Mouse (Mus musculus) ES-CJ7 (cell line): ENCODE data around the gene Zfand2b.

Experiments used
- DNase-seq: peaks from one replicate; pipeline ENCODE4 v3.0.0; 2011; ENCODE audit warnings: low read depth, low spot score

Gene Zfand2b

GRCm38 (mm10) chr1:75168472-75169464 is at the start of gene Zfand2b:
Gene Zfand2b, plus strand, starts transcription at chr1:75168646.
- DNase-seq: peak; percentile 99

GRCm38 (mm10) chr1:75122211-75122610 is 46.2 kb upstream of the Zfand2b start:
- DNase-seq: peak; percentile 33

GRCm38 (mm10) chr1:75124346-75125321 is 43.8 kb upstream of the Zfand2b start, which contains the start of gene Nhej1:
Gene Nhej1, minus strand, starts transcription at chr1:75125200.
- peak; percentile 98 for DNase-seq

GRCm38 (mm10) chr1:75125418-75125817 is 43.0 kb upstream of the Zfand2b start:
- DNase-seq: no peak

- no peak for DNase-seq
Observed at GRCm38 (mm10) chr1:75128641-75129040, 39.8 kb upstream of the Zfand2b start.

- DNase-seq: no peak
Observed at GRCm38 (mm10) chr1:75133421-75134207, 34.8 kb upstream of the Zfand2b start, which contains the start of gene Slc23a3. Gene Slc23a3, minus strand, starts transcription at chr1:75133890.

GRCm38 (mm10) chr1:75136293-75136692 is 32.2 kb upstream of the Zfand2b start:
- DNase-seq: no peak

- no peak for DNase-seq
Observed at GRCm38 (mm10) chr1:75136730-75137129, 31.7 kb upstream of the Zfand2b start.

GRCm38 (mm10) chr1:75138448-75138847 is 30.0 kb upstream of the Zfand2b start:
- DNase-seq: no peak

- DNase-seq: no peak
Observed at GRCm38 (mm10) chr1:75140601-75141190, 27.8 kb upstream of the Zfand2b start.

- DNase-seq: peak; percentile 44
Observed at GRCm38 (mm10) chr1:75141486-75142190, 26.8 kb upstream of the Zfand2b start.

- DNase-seq: peak; percentile 98
Observed at GRCm38 (mm10) chr1:75142301-75143261, 25.9 kb upstream of the Zfand2b start, which contains the start of the genes Cnppd1 and Retreg2. Gene Cnppd1, minus strand, starts transcription at chr1:75142711. Gene Retreg2, plus strand, starts transcription at chr1:75142778.

GRCm38 (mm10) chr1:75145589-75145988 is 22.9 kb upstream of the Zfand2b start:
- DNase-seq: no peak

- DNase-seq: no peak
Observed at GRCm38 (mm10) chr1:75147411-75148135, 20.9 kb upstream of the Zfand2b start.

GRCm38 (mm10) chr1:75148727-75149126 is 19.7 kb upstream of the Zfand2b start:
- DNase-seq: no peak

- DNase-seq: no peak
Observed at GRCm38 (mm10) chr1:75155837-75156236, 12.6 kb upstream of the Zfand2b start.

- no peak for DNase-seq
Observed at GRCm38 (mm10) chr1:75158990-75159389, 9.5 kb upstream of the Zfand2b start.
